Mouse (Mus musculus) gastrocnemius, postnatal 4 days (tissue): ENCODE data around the gene C1s2. TPM values are rescaled to one million over a fixed set of nuclear protein-coding genes. Genes with fewer than 3 reads are reported as not detected.
"Not testable (repeated sequence)": the region's sequence is repeated elsewhere in the genome, so short reads cannot be mapped to it uniquely, and the experiment has no call there.

ENCODE experiments used
- DNase-seq, 2 experiments: peaks; one replicate each; pipeline ENCODE4 v3.0.0; 2021 to 2022; ENCODE audit warnings: low spot score in 2 of 2, mixed read lengths in 2 of 2
- total RNA-seq, 2 experiments: library from RNA; stranded (reverse); gene quantifications; 2 replicates each; pipeline ENCODE4 v1.2.3; 2021

The C1s2 gene
- total RNA-seq, 2 experiments from 2014 or later = 0.86 to 0.98 TPM

GRCm38 (mm10) chr6:124640041-124640440 is 4.2 kb upstream of the C1s2 start:
- DNase-seq = no peak

GRCm38 (mm10) chr6:124636858-124637460 is 1.1 kb upstream of the C1s2 start:
- DNase-seq = not testable (repeated sequence)

GRCm38 (mm10) chr6:124630763-124631162 is 5.1 kb downstream of the C1s2 start:
- DNase-seq = no peak

GRCm38 (mm10) chr6:124626184-124626583 is 9.7 kb downstream of the C1s2 start:
- not testable (repeated sequence) for DNase-seq

- no peak for DNase-seq
Observed at GRCm38 (mm10) chr6:124625612-124626011, 10.3 kb downstream of the C1s2 start.

GRCm38 (mm10) chr6:124602031-124602430 is 33.9 kb downstream of the C1s2 start:
- no peak for DNase-seq

GRCm38 (mm10) chr6:124593121-124593520 is 42.8 kb downstream of the C1s2 start:
- no peak for DNase-seq

GRCm38 (mm10) chr6:124592186-124592700 is 43.6 kb downstream of the C1s2 start:
- DNase-seq = no peak

GRCm38 (mm10) chr6:124588771-124589170 is 47.1 kb downstream of the C1s2 start:
- DNase-seq = no peak

GRCm38 (mm10) chr6:124586266-124586665 is 49.6 kb downstream of the C1s2 start:
- DNase-seq = no peak

GRCm38 (mm10) chr6:124585761-124586160 is 50.1 kb downstream of the C1s2 start:
- DNase-seq = no peak

GRCm38 (mm10) chr6:124584935-124585334 is 51.0 kb downstream of the C1s2 start:
- DNase-seq = no peak

GRCm38 (mm10) chr6:124582231-124582630 is 53.7 kb downstream of the C1s2 start:
- no peak for DNase-seq

GRCm38 (mm10) chr6:124580155-124580554 is 55.7 kb downstream of the C1s2 start:
- not testable (repeated sequence) for DNase-seq

GRCm38 (mm10) chr6:124575155-124575678 is 60.7 kb downstream of the C1s2 start:
- not testable (repeated sequence) for DNase-seq

Other genes with a start within 250 kb of the C1s2 start
- 10 to 100 TPM; 40.9 to 41.0 TPM for gene Pex5, start 221.0 kb downstream of the C1s2 start, total RNA-seq
- gene Clstn3, start 171.3 kb downstream of the C1s2 start, total RNA-seq = 1 to 10 TPM; 1.2 to 1.4 TPM
- gene C1rl, start 143.0 kb downstream of the C1s2 start, total RNA-seq = 1 to 10 TPM; 1.3 to 1.6 TPM
- gene C1ra, start 123.7 kb downstream of the C1s2 start, total RNA-seq = 10 to 100 TPM; 11.8 to 14.8 TPM
- 10 to 100 TPM; 41.1 to 44.1 TPM for gene C1s1, start 93.7 kb downstream of the C1s2 start, total RNA-seq
- 1 to 10 TPM; 1.3 to 1.7 TPM for gene C1rb, start 65.8 kb downstream of the C1s2 start, total RNA-seq
- 10 to 100 TPM; 37.9 to 43.1 TPM for gene Lpcat3, start 26.9 kb upstream of the C1s2 start, total RNA-seq
- gene Emg1, start 76.1 kb upstream of the C1s2 start, total RNA-seq = 10 to 100 TPM; 71.0 to 82.6 TPM
- gene Phb2, start 76.3 kb upstream of the C1s2 start, total RNA-seq = 100 to 1,000 TPM; 234 to 238 TPM
- 1 to 10 TPM; 4.6 to 6.4 TPM for gene Ptpn6, start 102.6 kb upstream of the C1s2 start, total RNA-seq
- 100 to 1,000 TPM; 177 to 209 TPM for gene Grcc10, start 105.3 kb upstream of the C1s2 start, total RNA-seq
- under 1 TPM in 1 of 2 experiments, not detected in 1; 0.83 TPM for gene Gm45234, start 119.9 kb upstream of the C1s2 start, total RNA-seq
- 10 to 100 TPM; 52.9 to 66.5 TPM for gene Atn1, start 120.4 kb upstream of the C1s2 start, total RNA-seq
- 1 to 10 TPM; 6.0 to 6.5 TPM for gene Eno2, start 133.6 kb upstream of the C1s2 start, total RNA-seq
- not detected for gene Lrrc23, start 143.6 kb upstream of the C1s2 start, total RNA-seq
- gene Spsb2, start 172.6 kb upstream of the C1s2 start, total RNA-seq = 10 to 100 TPM; 10.5 to 11.7 TPM
- gene Tpi1, start 178.2 kb upstream of the C1s2 start, total RNA-seq = 1,000 to 10,000 TPM; 2,059 to 2,144 TPM
- 10 to 100 TPM; 81.7 to 85.9 TPM for gene Usp5, start 193.4 kb upstream of the C1s2 start, total RNA-seq
- gene Cdca3, start 193.5 kb upstream of the C1s2 start, total RNA-seq = 10 to 100 TPM; 27.9 to 28.2 TPM
- gene Gnb3, start 204.2 kb upstream of the C1s2 start, total RNA-seq = 10 to 100 TPM; 13.6 to 14.3 TPM
- gene P3h3, start 221.7 kb upstream of the C1s2 start, total RNA-seq = 10 to 100 TPM; 57.3 to 62.8 TPM
- 1 to 10 TPM; 1.2 to 1.3 TPM for gene Gpr162, start 227.9 kb upstream of the C1s2 start, total RNA-seq